Mouse (Mus musculus) MEL (cell line): ENCODE measurements at regions not wholly inside any gene's neighbourhood (a gene's known extent, or its start where the extent isn't known, plus 50 kb on each side); places are given as distances from the start of the nearest gene placed in this dataset.

Experiments used
- DNase-seq: peaks from one replicate; pipeline ENCODE4 v3.0.0; 2011; ENCODE audit warnings: low read depth, low spot score
- H3K27ac ChIP-seq: 2 replicates; pipeline ENCODE4 v1.5.1; 2012; ENCODE audit warnings: low read depth, mild to moderate bottlenecking, control low read depth, low read length, moderate library complexity; ENCODE audit not compliant: control insufficient read depth
- H3K27me3 ChIP-seq, 2 experiments: fragments of 150-350 bp in 1 of 2; sonication (generic) in 1 of 2; 2 replicates each; pipeline ENCODE4 v1.6.1; 2012; ENCODE audit warnings: low read length in 2 of 2, mild to moderate bottlenecking in 2 of 2, improper control_type of control experiment in 1 of 2, moderate library complexity in 1 of 2; ENCODE audit not compliant: insufficient read depth in 2 of 2, control insufficient read depth in 1 of 2
- H3K36me3 ChIP-seq, 2 experiments: 2 replicates each; pipeline ENCODE4 v1.6.1; 2012 to 2014; ENCODE audit warnings: low read length in 2 of 2, improper control_type of control experiment in 1 of 2, inconsistent platforms in 1 of 2, mild to moderate bottlenecking in 1 of 2; ENCODE audit not compliant: insufficient read depth in 2 of 2, control insufficient read depth in 1 of 2
- H3K4me1 ChIP-seq, 2 experiments: fragments of 150-350 bp in 1 of 2; sonication (generic) in 1 of 2; 2 replicates each; pipeline ENCODE4 v1.6.1; 2012; ENCODE audit warnings: low read length in 2 of 2, improper control_type of control experiment in 1 of 2, mild to moderate bottlenecking in 1 of 2; ENCODE audit not compliant: insufficient read depth in 2 of 2, control insufficient read depth in 1 of 2
- H3K4me3 ChIP-seq, 2 experiments: fragments of 150-350 bp in 1 of 2; sonication (generic) in 1 of 2; 2 replicates each; pipeline ENCODE4 v1.5.1; 2012; ENCODE audit warnings: low read depth in 2 of 2, low read length in 2 of 2, mild to moderate bottlenecking in 2 of 2, moderate library complexity in 2 of 2, control low read depth in 1 of 2, improper control_type of control experiment in 1 of 2; ENCODE audit not compliant: control insufficient read depth in 1 of 2, insufficient read depth in 1 of 2
- H3K79me2 ChIP-seq: 2 replicates; pipeline ENCODE4 v1.6.1; 2012; ENCODE audit warnings: mild to moderate bottlenecking, low read length, moderate library complexity; ENCODE audit not compliant: control insufficient read depth, poor library complexity, insufficient read depth
- H3K9ac ChIP-seq: 2 replicates; pipeline ENCODE4 v1.6.1; 2012; ENCODE audit warnings: low read depth, mild to moderate bottlenecking, control low read depth, low read length, moderate library complexity; ENCODE audit not compliant: control insufficient read depth, poor library complexity, severe bottlenecking
- H3K9me3 ChIP-seq: fragments of 150-350 bp; sonication (generic); replicated peaks from 2 replicates; pipeline ENCODE4 v1.6.1; 2012; ENCODE audit warnings: mild to moderate bottlenecking, low read length, improper control_type of control experiment, moderate library complexity; ENCODE audit not compliant: insufficient read depth
- CHD1 ChIP-seq: IDR thresholded peaks from 2 replicates; pipeline ENCODE4 v1.6.1; 2012; ENCODE audit warnings: low read depth, mild to moderate bottlenecking, inconsistent platforms, low read length, improper control_type of control experiment
- E2F4 ChIP-seq: IDR thresholded peaks from 2 replicates; pipeline ENCODE4 v1.6.1; 2011; ENCODE audit warnings: low read depth, low read length, improper control_type of control experiment, borderline replicate concordance
- HCFC1 ChIP-seq: IDR thresholded peaks from 2 replicates; pipeline ENCODE4 v1.6.1; 2012; ENCODE audit warnings: low read depth, mild to moderate bottlenecking, inconsistent platforms, low read length, improper control_type of control experiment, moderate library complexity
- MAZ ChIP-seq: IDR thresholded peaks from 2 replicates; pipeline ENCODE4 v1.6.1; 2012; ENCODE audit warnings: low read depth, mild to moderate bottlenecking, inconsistent platforms, low read length, improper control_type of control experiment
- POLR2A ChIP-seq, 2 experiments: IDR thresholded peaks; 2 replicates each; pipeline ENCODE4 v1.6.1; 2011 to 2012; ENCODE audit warnings: low read length in 2 of 2, mild to moderate bottlenecking in 2 of 2, control low read depth in 1 of 2, improper control_type of control experiment in 1 of 2, low read depth in 1 of 2, moderate library complexity in 1 of 2; ENCODE audit not compliant: control insufficient read depth in 1 of 2, insufficient read depth in 1 of 2, poor library complexity in 1 of 2
- POLR2AphosphoS5 ChIP-seq: IDR thresholded peaks from 2 replicates; pipeline ENCODE4 v1.6.1; 2012; ENCODE audit warnings: low read depth, borderline replicate concordance, mild to moderate bottlenecking, inconsistent platforms, low read length, moderate library complexity, mixed read lengths
- TCF12 ChIP-seq: IDR thresholded peaks from 2 replicates; pipeline ENCODE4 v1.6.1; 2014; ENCODE audit warnings: low read depth, mild to moderate bottlenecking, inconsistent platforms, low read length, improper control_type of control experiment, moderate library complexity
- UBTF ChIP-seq: IDR thresholded peaks from 2 replicates; pipeline ENCODE4 v1.6.1; 2012; ENCODE audit warnings: low read depth, mild to moderate bottlenecking, inconsistent platforms, low read length, improper control_type of control experiment, moderate library complexity, borderline replicate concordance; ENCODE audit not compliant: insufficient read depth
- USF1 ChIP-seq: IDR thresholded peaks from 2 replicates; pipeline ENCODE4 v1.6.1; 2014; ENCODE audit warnings: low read depth, mild to moderate bottlenecking, inconsistent platforms, low read length, improper control_type of control experiment, moderate library complexity
- USF2 ChIP-seq, 2 experiments: IDR thresholded peaks; 2 replicates each; pipeline ENCODE4 v1.6.1; 2011 to 2012; ENCODE audit warnings: improper control_type of control experiment in 2 of 2, low read length in 2 of 2, borderline replicate concordance in 1 of 2, inconsistent platforms in 1 of 2, low read depth in 1 of 2, mild to moderate bottlenecking in 1 of 2; ENCODE audit not compliant: insufficient read depth in 1 of 2
- ZC3H11A ChIP-seq: IDR thresholded peaks from 2 replicates; pipeline ENCODE4 v1.6.1; 2012; ENCODE audit warnings: low read depth, mild to moderate bottlenecking, inconsistent platforms, low read length, improper control_type of control experiment
- ZNF384 ChIP-seq: IDR thresholded peaks from 2 replicates; pipeline ENCODE4 v1.6.1; 2012; ENCODE audit warnings: low read depth, mild to moderate bottlenecking, inconsistent platforms, low read length, improper control_type of control experiment

GRCm38 (mm10) chr8:103475816-103476797 lies 625.3 kb upstream of the Cdh5 start:
- no peak overlapping the region for H3K4me3 ChIP-seq
- H3K4me1 ChIP-seq = no peaks in the 10 kb centered on the region
- TF ChIP-seq ZC3H11A = no peak
- no peak for TF ChIP-seq HCFC1

GRCm38 (mm10) chr8:103482033-103482720 lies 619.2 kb upstream of the Cdh5 start:
- Histone ChIP-seq H3K27ac (no peak overlapping the region), H3K27me3 (no peaks in the 10 kb centered on the region), H3K79me2 (no peaks in the 10 kb centered on the region), H3K4me1 (no peaks in the 10 kb centered on the region), H3K36me3 (no peaks in the 10 kb centered on the region), H3K9ac (no peak overlapping the region), H3K4me3 (no peak overlapping the region), H3K9me3 (no peaks in the 10 kb centered on the region)
- DNase-seq = no peak
- TF ChIP-seq USF1 = no peak

More at GRCm38 (mm10) chr8:103475816-103476797, 625.3 kb upstream of the Cdh5 start:
- Histone ChIP-seq H3K9me3 (no peaks in the 10 kb centered on the region), H3K79me2 (no peaks in the 10 kb centered on the region), H3K27me3 (no peaks in the 10 kb centered on the region), H3K9ac (no peak overlapping the region), H3K27ac (no peak overlapping the region), H3K36me3 (no peaks in the 10 kb centered on the region)
- no peak for DNase-seq

GRCm38 (mm10) chr8:103485441-103485840 lies 616.0 kb upstream of the Cdh5 start:
- TF ChIP-seq MAZ = no peak
- no peak for TF ChIP-seq CHD1
- no peak for TF ChIP-seq E2F4
- no peak for TF ChIP-seq HCFC1
- no peak for TF ChIP-seq POLR2A (IDR thresholded peaks at IDR 0.05; ENCODE audit: control insufficient read depth in 1 of 2, insufficient read depth in 1 of 2, low read depth in 1 of 2, low read length in 2 of 2, poor library complexity in 1 of 2)
- no peak for TF ChIP-seq USF2 (IDR thresholded peaks at IDR 0.05; ENCODE audit: borderline replicate concordance in 1 of 2, insufficient read depth in 1 of 2, low read depth in 1 of 2, low read length in 2 of 2)
- no peak for TF ChIP-seq ZNF384
- TF ChIP-seq UBTF = no peak
- no peak for TF ChIP-seq POLR2AphosphoS5
- no peak for TF ChIP-seq ZC3H11A
- no peak for TF ChIP-seq TCF12
- H3K4me3 ChIP-seq = no peak overlapping the region
- H3K9me3 ChIP-seq = no peaks in the 10 kb centered on the region
- no peaks in the 10 kb centered on the region for H3K27me3 ChIP-seq
- DNase-seq = no peak
- H3K79me2 ChIP-seq = no peaks in the 10 kb centered on the region
- no peaks in the 10 kb centered on the region for H3K4me1 ChIP-seq
- no peak overlapping the region for H3K9ac ChIP-seq
- H3K27ac ChIP-seq = no peak overlapping the region
- no peaks in the 10 kb centered on the region for H3K36me3 ChIP-seq
